Mouse (Mus musculus): Measurements from ENCODE around the gene Brpf1. TPM values are rescaled to one million over a fixed set of nuclear protein-coding genes. Genes with fewer than 3 reads are reported as not detected.

Gene Brpf1
- polyA plus RNA-seq, 1 experiment from 2014 or later = 18.9 TPM

GRCm38 (mm10) chr6:113367574-113367973 lies 60.6 kb downstream of the Brpf1 start:
- Histone ChIP-seq H3K4me3 (no peak overlapping the region), H3K9ac (no peak overlapping the region), H3K36me3 (replicated peaks) (peaks cover 41% of the 10 kb centered on the region), H3K27ac (no peak overlapping the region), H3K9me3 (no peaks in the 10 kb centered on the region), H3K4me1 (no peaks in the 10 kb centered on the region), H3K27me3 (replicated peaks) (no peaks in the 10 kb centered on the region), H3K4me2 (no peak overlapping the region)
- WGBS = 98% methylated on average over 1 of the region's 1 CpGs
- ATAC-seq (replicated peaks) = no peak

- H3K4me3 ChIP-seq = no peak overlapping the region
- no peaks in the 10 kb centered on the region for H3K9me3 ChIP-seq
- no peak overlapping the region for H3K27ac ChIP-seq
- WGBS = 88% methylated on average over 7 of the region's 7 CpGs
- ATAC-seq (replicated peaks) = no peak
- H3K4me1 ChIP-seq = no peaks in the 10 kb centered on the region
- no peak overlapping the region for H3K9ac ChIP-seq
- H3K4me2 ChIP-seq = no peak overlapping the region
- no peaks in the 10 kb centered on the region for H3K27me3 ChIP-seq (replicated peaks)
- peaks cover 46% of the 10 kb centered on the region for H3K36me3 ChIP-seq (replicated peaks)
These were observed 61.2 kb downstream of the Brpf1 start for GRCm38 (mm10) chr6:113368124-113368523.

GRCm38 (mm10) chr6:113368577-113368976 lies 61.6 kb downstream of the Brpf1 start:
- Histone ChIP-seq H3K9me3 (no peaks in the 10 kb centered on the region), H3K4me2 (no peak overlapping the region), H3K27me3 (replicated peaks) (no peaks in the 10 kb centered on the region), H3K4me3 (no peak overlapping the region), H3K36me3 (replicated peaks) (peaks cover 51% of the 10 kb centered on the region), H3K4me1 (no peaks in the 10 kb centered on the region), H3K27ac (no peak overlapping the region), H3K9ac (no peak overlapping the region)
- no peak for ATAC-seq (replicated peaks)
- WGBS = 77% methylated on average over 5 of the region's 5 CpGs

GRCm38 (mm10) chr6:113370194-113370929 lies 63.4 kb downstream of the Brpf1 start:
- no peak overlapping the region for H3K4me2 ChIP-seq
- H3K9me3 ChIP-seq = no peaks in the 10 kb centered on the region
- H3K36me3 ChIP-seq (replicated peaks) = peaks cover 62% of the 10 kb centered on the region
- no peaks in the 10 kb centered on the region for H3K4me1 ChIP-seq
- H3K9ac ChIP-seq = no peak overlapping the region
- no peak overlapping the region for H3K4me3 ChIP-seq
- WGBS = 95% methylated on average over 20 of the region's 20 CpGs
- no peak for ATAC-seq (replicated peaks)
- no peak overlapping the region for H3K27ac ChIP-seq
- no peaks in the 10 kb centered on the region for H3K27me3 ChIP-seq (replicated peaks)

- Histone ChIP-seq H3K4me3 (no peak overlapping the region), H3K4me2 (no peak overlapping the region), H3K9me3 (no peaks in the 10 kb centered on the region), H3K27me3 (replicated peaks) (no peaks in the 10 kb centered on the region), H3K27ac (no peak overlapping the region), H3K4me1 (peaks cover 12% of the 10 kb centered on the region), H3K36me3 (replicated peaks) (peaks cover 62% of the 10 kb centered on the region), H3K9ac (no peak overlapping the region)
- ATAC-seq (replicated peaks) = no peak
- WGBS = 95% methylated on average over 4 of the region's 4 CpGs
These were observed 66.6 kb downstream of the Brpf1 start for GRCm38 (mm10) chr6:113373491-113373890.

Other genes starting within 250 kb of the Brpf1 start
- 46.8 and 47.1 TPM in 2 replicates for gene Setd5, start 229.8 kb upstream of the Brpf1 start, polyA plus RNA-seq (2015; fragmentation: Nextera tagmentation; extraction: Ambion mirVana)
- gene Lhfpl4, start 111.8 kb upstream of the Brpf1 start, polyA plus RNA-seq (2015; fragmentation: Nextera tagmentation; extraction: Ambion mirVana) = 75.6 and 80.7 TPM in 2 replicates
- gene Mtmr14, start 69.3 kb upstream of the Brpf1 start, polyA plus RNA-seq (2015; fragmentation: Nextera tagmentation; extraction: Ambion mirVana) = 40.1 and 40.4 TPM in 2 replicates
- gene Cpne9, start 24.8 kb upstream of the Brpf1 start, polyA plus RNA-seq (2015; fragmentation: Nextera tagmentation; extraction: Ambion mirVana) = 2.0 and 2.3 TPM in 2 replicates
- gene Ogg1, start 19.8 kb downstream of the Brpf1 start, polyA plus RNA-seq (2015; fragmentation: Nextera tagmentation; extraction: Ambion mirVana) = 9.6 and 11.1 TPM in 2 replicates
- gene Camk1, start 36.8 kb downstream of the Brpf1 start, polyA plus RNA-seq (2015; fragmentation: Nextera tagmentation; extraction: Ambion mirVana) = 117 and 124 TPM in 2 replicates
- 80.4 and 81.6 TPM in 2 replicates for gene Tada3, start 70.7 kb downstream of the Brpf1 start, polyA plus RNA-seq (2015; fragmentation: Nextera tagmentation; extraction: Ambion mirVana)
- gene Arpc4, start 71.0 kb downstream of the Brpf1 start, polyA plus RNA-seq (2015; fragmentation: Nextera tagmentation; extraction: Ambion mirVana) = 430 and 433 TPM in 2 replicates
- 15.1 TPM in 2 replicates for gene Ttll3, start 82.1 kb downstream of the Brpf1 start, polyA plus RNA-seq (2015; fragmentation: Nextera tagmentation; extraction: Ambion mirVana)
- 19.0 and 21.2 TPM in 2 replicates for gene Rpusd3, start 112.2 kb downstream of the Brpf1 start, polyA plus RNA-seq (2015; fragmentation: Nextera tagmentation; extraction: Ambion mirVana)
- gene Cidec, start 128.6 kb downstream of the Brpf1 start, polyA plus RNA-seq (2015; fragmentation: Nextera tagmentation; extraction: Ambion mirVana) = not detected in 2 replicates
- 94.9 and 101 TPM in 2 replicates for gene Jagn1, start 135.4 kb downstream of the Brpf1 start, polyA plus RNA-seq (2015; fragmentation: Nextera tagmentation; extraction: Ambion mirVana)
- gene Il17re, start 151.3 kb downstream of the Brpf1 start, polyA plus RNA-seq (2015; fragmentation: Nextera tagmentation; extraction: Ambion mirVana) = 0.08 and 0.41 TPM in 2 replicates
- gene Il17rc, start 164.3 kb downstream of the Brpf1 start, polyA plus RNA-seq (2015; fragmentation: Nextera tagmentation; extraction: Ambion mirVana) = 3.4 and 4.8 TPM in 2 replicates
- 74.8 and 79.0 TPM in 2 replicates for gene Creld1, start 176.2 kb downstream of the Brpf1 start, polyA plus RNA-seq (2015; fragmentation: Nextera tagmentation; extraction: Ambion mirVana)
- gene Prrt3, start 194.8 kb downstream of the Brpf1 start, polyA plus RNA-seq (2015; fragmentation: Nextera tagmentation; extraction: Ambion mirVana) = 13.1 and 13.5 TPM in 2 replicates
- gene Emc3, start 224.5 kb downstream of the Brpf1 start, polyA plus RNA-seq (2015; fragmentation: Nextera tagmentation; extraction: Ambion mirVana) = 104 and 105 TPM in 2 replicates
- gene Fancd2, start 224.5 kb downstream of the Brpf1 start, polyA plus RNA-seq (2015; fragmentation: Nextera tagmentation; extraction: Ambion mirVana) = 2.1 and 2.6 TPM in 2 replicates

All from midbrain, embryonic 15.5 days (tissue).